Mouse (Mus musculus) erythroblast, embryonic 14.5 days (primary cell): Measurements from ENCODE around the gene Pcdh9.

Experiments
- GATA1 ChIP-seq: IDR thresholded peaks from 2 replicates; pipeline ENCODE4 v1.6.1; 2012; ENCODE audit warnings: low read length, inconsistent platforms, mixed read lengths
- TAL1 ChIP-seq: IDR thresholded peaks from 3 replicates; pipeline ENCODE4 v1.6.1; 2012; ENCODE audit warnings: low read length, inconsistent platforms, mixed read lengths

DNA sequence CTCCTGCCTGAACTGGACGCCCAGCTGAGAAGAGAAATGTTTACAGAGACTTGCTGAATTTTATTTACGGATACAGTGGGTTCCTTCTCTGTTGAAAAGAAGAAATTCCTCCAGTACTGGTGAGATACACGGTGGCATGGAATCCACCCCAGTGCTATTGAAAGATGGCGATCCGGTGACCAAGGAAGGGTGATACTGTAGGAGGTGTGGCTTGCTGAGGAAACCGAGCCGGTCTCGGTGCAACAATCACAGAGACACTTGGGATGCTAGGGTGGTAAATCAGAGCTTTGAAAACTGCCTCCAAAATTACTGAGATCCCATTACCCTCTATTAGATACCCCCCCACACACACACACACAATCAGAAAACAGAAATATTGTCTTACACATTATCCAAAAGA is 367.0 kb downstream of the Pcdh9 start:
- TF ChIP-seq GATA1 (no peak), TAL1 (no peak)
